Mouse (Mus musculus) lung, postnatal 0 days (tissue): Measurements from ENCODE around the gene Brd2.

ENCODE experiments used
- CTCF ChIP-seq: IDR thresholded peaks from 2 replicates; pipeline ENCODE4 v1.5.1; 2016; ENCODE audit warnings: antibody characterized with exemption, mild to moderate bottlenecking
- EP300 ChIP-seq: IDR thresholded peaks from 2 replicates; pipeline ENCODE4 v1.6.1; 2016; ENCODE audit warnings: antibody characterized with exemption, mild to moderate bottlenecking, control low read depth

GRCm38 (mm10) chr17:34106555-34106954 lies 15.9 kb downstream of the Brd2 start:
- TF ChIP-seq CTCF (no peak), EP300 (no peak)
